Mouse (Mus musculus): ENCODE measurements around the gene Cfap46. TPM values are rescaled to one million over a fixed set of nuclear protein-coding genes. Genes with fewer than 3 reads are reported as not detected.
A peak's percentile ranks its signal among the peaks of the same experiment; 100 is the strongest.
"Not testable (repeated sequence)": the region's sequence is repeated elsewhere in the genome, so short reads cannot be mapped to it uniquely, and the experiment has no call there.

The Cfap46 gene
- polyA plus RNA-seq, 1 experiment, result 0.40 TPM

DNA sequence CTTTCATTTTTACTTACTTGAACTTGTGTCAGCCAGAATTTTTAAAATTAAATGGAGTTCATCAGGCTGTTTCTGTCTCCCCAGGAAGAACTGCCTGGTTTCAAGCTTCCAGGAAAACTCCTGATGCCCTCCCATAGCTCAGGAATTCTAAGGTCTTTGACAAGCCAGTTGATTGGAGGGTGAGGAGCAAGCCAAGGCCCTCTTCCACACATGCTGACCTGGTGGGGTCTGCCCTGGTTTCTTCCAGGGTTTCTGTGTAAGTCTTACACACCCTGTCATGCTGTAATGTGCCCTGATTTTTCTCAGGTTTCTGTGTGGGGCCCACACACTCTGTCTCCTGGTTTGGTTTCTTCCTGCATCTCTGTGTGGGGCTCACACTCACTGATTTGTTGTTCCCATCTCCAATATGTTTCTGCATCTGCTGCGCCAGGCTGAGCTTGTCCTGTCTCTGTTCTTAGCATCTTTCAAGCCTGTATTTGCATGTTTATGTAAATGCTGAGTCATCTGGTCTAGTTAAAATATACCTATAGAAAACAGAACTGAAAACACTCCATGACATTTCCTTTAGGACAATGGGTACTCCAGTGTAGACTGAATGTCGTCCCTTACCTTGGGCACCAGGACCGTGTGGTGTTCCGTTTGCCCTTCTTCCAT lies 9.2 kb upstream of the Cfap46 start:
- Histone ChIP-seq H3K4me3 (ENCODE audit: insufficient read depth, low read depth, low read length) (no peak overlapping the region), H3K27ac (replicated peaks; ENCODE audit: low read depth, low read length) (no peak overlapping the region), H3K4me1 (ENCODE audit: control insufficient read depth, insufficient read depth, insufficient read length, low read length) (no peaks in the 10 kb centered on the region)

DNA sequence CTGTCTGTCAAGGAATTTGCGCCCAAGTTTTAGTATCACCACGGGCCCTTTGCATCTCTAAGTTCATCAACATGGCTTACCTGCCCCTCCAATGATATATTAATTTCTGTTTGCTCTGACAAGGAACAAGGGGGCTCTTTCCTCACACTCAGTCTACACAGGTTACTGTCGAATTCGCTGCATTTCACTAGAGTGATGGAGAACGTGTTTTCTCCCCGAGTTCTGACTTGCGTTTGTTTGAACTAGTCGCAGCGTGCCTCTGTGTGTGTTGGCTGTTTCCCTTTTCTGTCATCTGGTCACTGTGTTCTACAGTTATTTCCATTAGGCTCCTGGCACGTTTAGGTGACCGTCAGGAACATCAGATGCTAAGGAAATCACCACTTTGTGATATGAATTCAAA lies 8.6 kb upstream of the Cfap46 start:
- Histone ChIP-seq H3K27ac (replicated peaks; ENCODE audit: low read depth, low read length) (no peak overlapping the region), H3K4me1 (ENCODE audit: control insufficient read depth, insufficient read depth, insufficient read length, low read length) (no peaks in the 10 kb centered on the region), H3K4me3 (ENCODE audit: insufficient read depth, low read depth, low read length) (no peak overlapping the region)

DNA sequence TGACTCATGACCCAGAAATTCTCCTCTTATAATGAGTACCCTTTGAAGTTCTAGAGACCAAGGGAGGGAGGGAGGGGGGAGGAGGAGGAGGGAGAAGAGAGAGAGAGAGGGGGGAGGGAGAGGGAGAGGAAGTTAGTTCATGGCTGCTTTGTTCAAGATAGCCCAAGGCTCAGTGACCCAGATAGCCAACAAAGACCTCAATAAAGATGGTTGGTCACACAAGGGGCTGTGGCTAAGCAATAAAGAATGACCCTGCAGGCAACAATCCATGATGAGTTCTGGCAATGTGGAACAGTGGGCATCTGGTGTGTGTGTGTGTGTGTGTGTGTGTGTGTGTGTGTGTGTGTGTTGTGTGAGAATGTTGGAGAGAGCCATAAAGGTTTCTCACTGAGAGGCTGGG lies 1.7 kb upstream of the Cfap46 start:
- Histone ChIP-seq H3K4me3 (ENCODE audit: insufficient read depth, low read depth, low read length) (no peak overlapping the region), H3K4me1 (ENCODE audit: control insufficient read depth, insufficient read depth, insufficient read length, low read length) (no peaks in the 10 kb centered on the region), H3K27ac (replicated peaks; ENCODE audit: low read depth, low read length) (no peak overlapping the region)

DNA sequence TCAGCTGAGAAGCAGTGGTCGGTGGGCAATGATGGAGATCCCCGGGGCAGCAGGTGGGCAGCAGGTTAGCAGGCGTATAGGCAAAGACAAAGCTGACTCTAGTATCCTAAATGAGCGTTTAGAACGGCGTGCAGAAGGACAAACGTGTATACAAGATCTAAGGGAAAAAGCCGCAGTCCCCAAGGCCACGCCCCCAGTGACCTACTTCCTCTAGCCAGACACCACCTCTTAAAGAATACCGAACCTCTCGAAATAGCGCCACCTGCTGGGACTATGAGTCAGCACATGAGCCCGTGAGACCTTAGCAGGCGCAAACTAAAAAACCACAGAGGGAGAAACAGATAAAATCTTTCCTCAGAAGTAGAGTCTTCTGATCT lies 924 bp upstream of the Cfap46 start:
- peak overlapping the region; percentile 43; the same call in 1 of the 2 replicates for H3K27ac ChIP-seq (replicated peaks; ENCODE audit: low read depth, low read length)
- no peaks in the 10 kb centered on the region for H3K4me1 ChIP-seq (ENCODE audit: control insufficient read depth, insufficient read depth, insufficient read length, low read length)
- H3K4me3 ChIP-seq (ENCODE audit: insufficient read depth, low read depth, low read length), result peak overlapping the region; percentile 89

DNA sequence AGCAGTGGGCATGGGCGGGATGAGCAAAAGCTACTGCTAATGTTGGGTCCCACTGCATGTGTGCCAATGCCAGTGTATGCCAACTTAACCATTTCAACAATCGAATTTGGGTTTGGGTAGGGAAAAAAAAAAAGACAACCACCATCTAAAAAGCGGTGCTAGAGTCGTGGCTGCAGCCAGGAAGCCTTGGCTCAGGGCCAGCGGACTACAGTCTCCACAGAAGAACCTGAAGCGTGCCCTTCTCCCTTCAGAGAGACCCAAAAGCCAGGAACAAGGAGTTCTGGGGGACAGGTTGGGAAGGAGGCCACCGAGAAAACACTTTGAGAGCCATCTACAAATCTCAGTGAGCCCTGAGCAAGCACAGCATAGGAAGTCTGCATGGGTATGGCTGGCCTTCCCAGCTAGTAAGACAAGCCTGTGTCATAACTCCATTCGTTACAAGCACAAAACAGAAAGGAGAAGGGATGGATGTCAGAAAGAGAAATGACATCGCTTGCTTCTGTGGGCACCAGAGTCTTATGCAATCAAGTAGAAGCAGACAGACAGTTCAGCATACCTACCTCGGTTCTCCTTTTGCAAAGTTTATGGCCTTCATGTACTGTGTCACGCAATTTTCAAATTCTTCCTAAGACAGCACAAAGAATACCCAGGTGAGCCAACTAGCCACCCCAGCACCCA lies 1.6 kb downstream of the Cfap46 start:
- H3K4me3 ChIP-seq (ENCODE audit: insufficient read depth, low read depth, low read length), result no peak overlapping the region
- H3K27ac ChIP-seq (replicated peaks; ENCODE audit: low read depth, low read length), result no peak overlapping the region
- no peaks in the 10 kb centered on the region for H3K4me1 ChIP-seq (ENCODE audit: control insufficient read depth, insufficient read depth, insufficient read length, low read length)

DNA sequence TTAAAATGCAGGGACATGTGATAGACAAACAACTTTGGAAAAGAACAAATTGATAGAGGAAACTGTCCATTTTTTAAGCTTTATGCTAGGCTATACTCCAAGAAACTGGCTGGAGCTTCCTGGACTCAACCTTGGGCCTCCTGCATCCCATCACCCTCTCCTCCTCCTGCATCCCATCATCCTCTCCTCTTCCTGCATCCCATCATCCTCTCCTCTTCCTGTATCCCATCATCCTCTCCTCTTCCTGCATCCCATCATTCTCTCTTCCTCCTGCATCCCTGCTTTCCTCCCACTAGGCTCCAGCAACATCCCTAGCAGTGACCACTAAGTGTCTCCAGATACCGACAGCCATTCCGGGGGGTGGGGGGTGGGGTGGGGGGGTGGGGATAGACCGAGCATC lies 7.2 kb downstream of the Cfap46 start:
- Histone ChIP-seq H3K4me1 (ENCODE audit: control insufficient read depth, insufficient read depth, insufficient read length, low read length) (no peaks in the 10 kb centered on the region), H3K27ac (replicated peaks; ENCODE audit: low read depth, low read length) (no peak overlapping the region), H3K4me3 (ENCODE audit: insufficient read depth, low read depth, low read length) (no peak overlapping the region)

DNA sequence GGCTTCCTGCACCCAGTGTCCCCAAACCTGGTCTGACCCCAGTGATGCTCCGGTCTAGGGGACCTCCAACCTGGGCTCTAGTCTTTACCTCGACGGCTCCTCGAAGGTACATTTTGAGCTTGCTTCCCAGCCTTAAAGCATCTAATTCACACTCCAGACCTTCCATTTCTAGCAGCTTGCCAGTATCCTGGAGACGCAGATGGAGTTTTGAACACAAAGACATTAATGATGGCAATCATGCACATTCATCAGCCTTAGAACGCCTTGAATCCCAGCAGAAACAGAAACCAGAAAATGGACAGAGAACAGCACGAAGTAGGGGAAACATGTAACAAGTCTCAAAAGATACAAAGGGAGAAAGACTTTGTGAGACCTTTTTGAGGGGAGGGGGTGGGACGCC lies 16.7 kb downstream of the Cfap46 start:
- no peak overlapping the region for H3K4me3 ChIP-seq (ENCODE audit: insufficient read depth, low read depth, low read length)
- H3K4me1 ChIP-seq (ENCODE audit: control insufficient read depth, insufficient read depth, insufficient read length, low read length), result no peaks in the 10 kb centered on the region
- no peak overlapping the region for H3K27ac ChIP-seq (replicated peaks; ENCODE audit: low read depth, low read length)

DNA sequence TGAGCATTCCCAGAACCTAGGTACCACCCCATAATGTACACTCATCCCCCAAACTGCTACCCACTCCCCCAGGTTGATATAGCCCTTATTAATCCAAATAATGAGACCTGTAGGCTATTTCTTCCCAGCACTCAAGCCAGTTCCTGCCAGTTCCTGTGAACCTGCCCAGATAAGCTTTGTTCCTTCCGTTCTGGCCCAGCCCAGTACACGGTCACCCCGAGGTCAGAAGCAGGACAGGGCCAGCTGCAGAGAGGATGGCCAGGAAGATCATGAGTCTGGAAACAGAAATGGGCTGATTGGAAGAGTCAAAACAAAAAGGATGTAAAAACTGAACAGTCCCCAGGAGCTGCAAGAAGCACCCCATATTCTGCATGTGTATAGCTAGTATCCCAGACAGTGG lies 20.3 kb downstream of the Cfap46 start:
- Histone ChIP-seq H3K27ac (replicated peaks; ENCODE audit: low read depth, low read length) (no peak overlapping the region), H3K4me3 (ENCODE audit: insufficient read depth, low read depth, low read length) (no peak overlapping the region), H3K4me1 (ENCODE audit: control insufficient read depth, insufficient read depth, insufficient read length, low read length) (no peaks in the 10 kb centered on the region)

DNA sequence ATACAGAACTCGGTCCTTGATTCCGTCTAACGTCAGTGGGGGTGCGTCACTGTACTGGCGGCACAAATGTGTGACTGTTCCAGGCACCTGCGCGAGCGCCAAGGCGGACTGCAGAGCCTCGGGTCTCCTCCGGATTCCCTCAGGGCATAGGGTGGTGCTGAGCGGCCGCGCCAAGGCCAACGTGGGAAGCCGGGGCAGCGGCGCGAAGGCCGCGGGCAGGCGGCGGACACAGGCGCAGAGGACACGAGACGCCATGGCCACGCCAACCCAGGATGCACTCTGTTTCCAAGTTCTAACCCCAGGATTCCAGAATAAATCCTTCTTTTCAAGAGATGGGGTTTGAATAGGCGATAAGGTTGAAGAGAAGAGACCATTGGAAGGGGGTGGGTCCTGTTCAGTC lies 23.7 kb downstream of the Cfap46 start:
- H3K4me1 ChIP-seq (ENCODE audit: control insufficient read depth, insufficient read depth, insufficient read length, low read length); H3K27ac ChIP-seq (replicated peaks; ENCODE audit: low read depth, low read length); H3K4me3 ChIP-seq (ENCODE audit: insufficient read depth, low read depth, low read length): not testable (repeated sequence)

DNA sequence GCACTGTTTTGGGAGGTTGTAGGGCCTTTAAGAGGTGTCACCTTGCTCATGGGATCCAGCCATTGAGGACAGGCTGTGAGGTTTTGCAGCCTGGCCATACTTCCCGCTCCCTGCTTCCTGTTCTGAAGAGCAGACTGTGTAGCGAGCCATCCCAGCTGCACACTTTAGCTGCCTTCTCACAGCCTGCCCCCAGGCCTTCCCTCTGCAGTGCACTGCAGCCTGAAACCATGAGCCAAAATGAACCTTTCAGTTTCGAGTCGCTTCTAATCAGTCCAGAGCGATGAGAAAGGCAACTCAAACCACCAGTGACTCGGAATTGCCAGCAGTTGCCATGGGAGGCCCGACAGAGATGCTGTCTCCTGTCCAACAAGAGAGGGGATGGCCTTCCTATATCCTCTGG lies 33.9 kb downstream of the Cfap46 start:
- H3K4me3 ChIP-seq (ENCODE audit: insufficient read depth, low read depth, low read length), result no peak overlapping the region
- H3K4me1 ChIP-seq (ENCODE audit: control insufficient read depth, insufficient read depth, insufficient read length, low read length), result no peaks in the 10 kb centered on the region; the same call in 1 of the 2 replicates
- H3K27ac ChIP-seq (replicated peaks; ENCODE audit: low read depth, low read length), result no peak overlapping the region

DNA sequence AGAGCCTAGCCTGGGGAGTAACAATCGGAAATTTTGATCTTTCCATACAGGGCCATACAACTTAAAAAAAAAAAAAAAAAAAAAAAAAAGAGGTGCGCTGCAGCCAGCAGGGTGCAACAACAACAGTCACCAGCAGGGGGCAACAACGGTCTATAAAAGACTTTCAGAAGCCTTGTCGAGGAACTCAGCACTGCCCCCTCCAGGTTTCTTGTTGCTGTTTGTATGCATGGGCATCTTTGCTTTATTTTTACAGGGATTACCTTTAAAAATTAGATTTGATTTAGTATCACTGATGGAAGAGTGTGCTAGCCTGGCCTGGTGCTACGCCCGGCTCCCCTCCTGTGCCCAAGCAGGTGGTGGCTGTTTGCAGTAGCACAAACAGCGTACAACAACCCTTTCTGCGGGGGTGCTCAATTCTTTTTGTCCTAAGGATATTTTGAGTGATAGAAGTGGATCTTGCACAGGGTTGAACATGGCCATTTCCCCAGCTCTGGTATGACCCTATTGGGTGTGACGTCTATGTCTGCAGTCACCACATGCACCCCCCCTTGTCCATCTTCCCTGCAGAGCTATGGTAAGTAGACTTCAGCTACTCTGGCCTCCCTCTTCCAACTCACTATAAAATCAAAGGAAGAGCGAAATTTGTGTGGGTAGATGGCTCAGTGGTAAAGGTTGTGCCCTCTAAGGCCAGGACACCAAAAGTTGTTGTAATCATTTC lies 35.4 kb downstream of the Cfap46 start:
- Histone ChIP-seq H3K4me3 (ENCODE audit: insufficient read depth, low read depth, low read length) (no peak overlapping the region), H3K27ac (replicated peaks; ENCODE audit: low read depth, low read length) (no peak overlapping the region), H3K4me1 (ENCODE audit: control insufficient read depth, insufficient read depth, insufficient read length, low read length) (no peaks in the 10 kb centered on the region; the same call in 1 of the 2 replicates)

DNA sequence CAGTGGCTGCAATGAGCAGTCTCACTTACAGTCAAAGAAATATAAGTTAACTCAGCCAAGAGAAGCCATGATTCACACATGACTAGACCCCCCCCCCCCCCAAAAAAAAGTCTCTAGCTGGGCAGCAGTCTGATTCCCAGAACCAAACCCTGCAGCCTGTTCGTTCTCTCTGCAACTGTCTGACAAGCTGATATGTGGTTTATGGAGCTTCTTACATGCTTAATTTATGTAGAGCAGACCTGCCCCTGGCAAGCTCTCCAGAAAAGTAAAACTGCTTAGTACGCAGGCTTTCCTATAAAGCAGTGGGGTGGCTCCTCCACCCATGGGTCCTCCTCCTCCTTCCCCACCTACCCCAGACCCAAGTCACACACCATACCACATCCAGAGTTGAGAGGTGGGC lies 50.2 kb downstream of the Cfap46 start:
- no peak overlapping the region for H3K27ac ChIP-seq (replicated peaks; ENCODE audit: low read depth, low read length)
- H3K4me3 ChIP-seq (ENCODE audit: insufficient read depth, low read depth, low read length), result no peak overlapping the region
- H3K4me1 ChIP-seq (ENCODE audit: control insufficient read depth, insufficient read depth, insufficient read length, low read length), result no peaks in the 10 kb centered on the region

DNA sequence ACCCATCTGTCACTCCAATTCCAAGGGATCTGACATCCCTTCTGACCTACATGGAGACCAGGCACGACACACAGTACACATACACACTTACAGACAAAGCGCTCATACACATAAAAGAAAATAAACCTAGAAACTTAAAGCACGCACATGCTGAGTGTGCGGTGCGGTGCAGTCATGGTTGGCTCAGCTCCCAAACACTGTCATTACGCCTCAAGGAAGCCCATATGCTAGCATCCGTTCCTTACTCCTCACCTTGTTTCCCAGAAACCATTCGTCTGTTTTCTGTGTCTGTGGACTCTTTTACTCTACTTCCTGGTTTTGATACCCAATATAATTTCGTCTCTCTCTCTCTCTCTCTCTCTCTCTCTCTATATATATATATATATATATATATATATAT lies 58.5 kb downstream of the Cfap46 start:
- Histone ChIP-seq H3K27ac (replicated peaks; ENCODE audit: low read depth, low read length) (no peak overlapping the region), H3K4me1 (ENCODE audit: control insufficient read depth, insufficient read depth, insufficient read length, low read length) (no peaks in the 10 kb centered on the region), H3K4me3 (ENCODE audit: insufficient read depth, low read depth, low read length) (no peak overlapping the region)

DNA sequence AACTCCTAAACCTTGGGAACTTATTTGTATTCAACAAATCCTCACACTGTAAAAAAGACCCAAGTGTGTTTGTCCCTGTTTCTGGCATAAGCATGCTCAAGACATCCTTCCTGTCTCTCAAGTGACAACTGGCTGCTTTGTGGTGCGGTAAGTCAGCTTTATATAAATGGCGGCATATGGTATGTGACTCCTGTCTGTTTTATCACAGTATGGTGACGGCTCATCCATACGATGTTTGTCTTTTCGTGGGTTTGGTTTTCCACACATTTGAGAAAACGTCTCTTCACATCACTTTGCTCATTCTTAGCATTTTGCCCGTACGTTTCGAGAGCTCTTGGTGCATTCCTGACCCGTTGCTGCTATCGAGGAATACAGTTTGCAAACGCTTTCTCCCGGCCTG lies 61.0 kb downstream of the Cfap46 start:
- Histone ChIP-seq H3K4me1 (ENCODE audit: control insufficient read depth, insufficient read depth, insufficient read length, low read length) (no peaks in the 10 kb centered on the region), H3K27ac (replicated peaks; ENCODE audit: low read depth, low read length) (no peak overlapping the region), H3K4me3 (ENCODE audit: insufficient read depth, low read depth, low read length) (no peak overlapping the region)

DNA sequence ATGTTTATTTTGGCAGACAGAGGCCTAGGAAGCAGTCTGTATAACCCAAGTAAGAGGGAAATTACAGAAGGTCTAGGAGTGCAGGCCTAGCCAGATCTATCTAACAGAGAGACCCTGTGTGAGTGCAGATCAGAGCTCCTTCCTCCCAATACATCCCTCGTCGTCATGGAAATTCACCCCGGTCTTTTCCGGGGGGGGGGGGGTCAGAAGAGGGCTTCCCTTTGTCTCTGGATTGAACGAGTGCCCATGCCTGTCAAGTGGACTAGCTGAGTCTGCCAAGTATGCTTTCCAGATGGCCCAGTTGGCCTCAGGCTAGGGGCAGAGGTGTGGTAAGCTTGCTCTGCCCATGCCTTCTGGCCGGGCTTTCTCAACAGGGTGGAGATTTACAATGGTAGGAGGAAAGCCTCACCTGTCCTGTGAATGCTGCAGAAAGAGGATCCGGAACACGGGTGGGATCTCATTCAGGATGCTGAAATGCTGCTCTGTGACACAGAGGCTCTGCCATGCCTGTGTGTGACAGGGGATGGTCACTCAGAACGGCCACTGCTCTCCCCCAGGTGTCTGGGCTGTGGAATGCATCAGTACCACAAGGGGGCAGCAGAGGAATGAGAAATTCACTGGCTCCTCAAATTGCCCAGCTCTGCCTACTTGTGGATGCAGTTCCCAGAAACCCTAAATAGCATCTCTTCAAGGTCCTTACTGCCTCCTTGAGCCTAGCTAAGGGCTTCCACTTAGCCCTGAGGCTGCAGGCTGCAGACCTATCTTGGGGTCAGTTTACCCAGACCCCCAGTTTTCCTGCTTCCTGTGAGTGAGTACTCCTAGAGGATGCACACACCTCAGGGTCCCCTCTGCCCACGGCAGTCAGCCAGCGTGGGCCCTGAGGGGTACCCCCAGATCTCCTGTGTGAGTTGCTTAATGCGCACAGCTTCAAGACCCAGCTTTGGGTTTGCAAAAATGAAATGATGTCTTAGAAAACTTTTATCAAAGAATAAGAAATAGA lies 67.5 kb downstream of the Cfap46 start:
- H3K27ac ChIP-seq (replicated peaks; ENCODE audit: low read depth, low read length), result no peak overlapping the region
- H3K4me3 ChIP-seq (ENCODE audit: insufficient read depth, low read depth, low read length), result no peak overlapping the region
- H3K4me1 ChIP-seq (ENCODE audit: control insufficient read depth, insufficient read depth, insufficient read length, low read length), result no peaks in the 10 kb centered on the region
